Mouse (Mus musculus): ENCODE measurements around the gene Snap91. TPM values are rescaled to one million over a fixed set of nuclear protein-coding genes. Genes with fewer than 3 reads are reported as not detected.

Gene Snap91
- polyA plus RNA-seq (2012; rRNA removed), result 116 and 131 TPM in 2 replicates

DNA sequence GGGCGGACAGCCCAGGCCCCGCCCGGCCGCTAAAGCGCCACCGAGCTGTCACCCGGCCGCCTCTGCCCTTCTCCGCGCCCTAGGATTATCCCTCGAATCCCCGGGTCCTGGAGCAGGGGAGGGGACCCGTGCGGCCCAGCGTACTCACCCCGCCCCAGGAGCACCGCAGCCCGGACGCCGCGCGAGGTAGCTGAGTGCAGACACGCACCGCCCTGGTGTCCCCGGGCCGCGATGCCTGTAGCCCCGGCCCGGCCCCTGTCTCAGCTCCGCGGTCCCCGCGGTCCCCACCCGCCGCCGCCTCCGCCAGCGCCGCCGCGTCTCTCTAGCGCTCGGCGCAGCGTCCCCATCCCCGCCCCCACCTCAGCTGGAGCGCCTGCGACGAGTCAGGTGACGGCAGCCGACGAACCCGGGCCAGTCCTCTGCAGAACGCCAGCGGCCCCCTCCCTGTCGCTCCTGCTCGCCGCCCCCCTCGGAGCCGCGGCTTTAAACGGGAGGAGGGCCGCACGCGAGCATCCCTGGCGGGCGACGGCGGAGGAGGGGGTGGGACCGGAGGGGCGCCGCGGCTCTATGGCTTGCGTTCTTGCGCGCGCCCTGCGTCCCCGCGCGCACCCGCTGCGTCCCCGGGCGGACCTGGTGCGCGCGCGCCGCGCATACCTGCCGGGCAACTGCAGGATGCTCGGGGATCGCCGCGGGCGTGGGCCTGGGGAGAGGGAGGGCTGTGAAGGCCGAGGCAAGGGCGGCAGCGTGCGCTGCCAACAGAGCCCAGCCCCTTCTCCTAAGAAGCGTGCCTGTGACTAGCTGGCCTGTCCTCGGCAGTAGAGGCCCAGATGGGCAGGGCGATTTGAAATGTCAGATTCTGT, at the start of gene Snap91:
Snap91 (minus strand) TSS at position 542 of the 860 bp plus-strand sequence.
- DNase-seq (ENCODE audit: low read depth), result peak; percentile 97
- TF ChIP-seq CTCF (IDR thresholded peaks at IDR 0.05; ENCODE audit: borderline replicate concordance, extremely low read depth, insufficient read depth, insufficient read length) (no peak), POLR2A (IDR thresholded peaks at IDR 0.05; ENCODE audit: borderline replicate concordance, extremely low read depth, insufficient read depth, insufficient read length, poor library complexity, severe bottlenecking) (peak; percentile 72)

DNA sequence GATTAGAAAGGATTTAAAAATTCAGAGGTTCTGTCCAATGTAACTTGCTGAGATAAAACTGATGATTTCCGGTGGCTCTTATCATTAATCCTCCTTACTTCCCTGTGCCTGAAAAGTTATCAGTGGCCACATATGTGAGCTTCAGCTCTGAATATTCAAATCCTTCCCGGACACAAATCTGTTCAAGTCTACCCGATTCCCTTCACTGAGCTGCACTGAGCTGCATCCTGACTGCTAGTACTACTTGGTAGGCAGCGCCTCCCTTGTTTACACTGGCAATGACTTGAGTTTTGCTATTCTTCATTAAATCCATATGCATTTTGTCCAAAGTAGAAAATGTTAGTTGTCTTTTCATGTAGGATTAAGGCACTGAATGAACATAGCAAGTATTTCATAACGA, 46.1 kb upstream of the Snap91 start:
- TF ChIP-seq CTCF (IDR thresholded peaks at IDR 0.05; ENCODE audit: borderline replicate concordance, extremely low read depth, insufficient read depth, insufficient read length) (no peak), POLR2A (IDR thresholded peaks at IDR 0.05; ENCODE audit: borderline replicate concordance, extremely low read depth, insufficient read depth, insufficient read length, poor library complexity, severe bottlenecking) (no peak)
- DNase-seq (ENCODE audit: low read depth), result peak; percentile 27

DNA sequence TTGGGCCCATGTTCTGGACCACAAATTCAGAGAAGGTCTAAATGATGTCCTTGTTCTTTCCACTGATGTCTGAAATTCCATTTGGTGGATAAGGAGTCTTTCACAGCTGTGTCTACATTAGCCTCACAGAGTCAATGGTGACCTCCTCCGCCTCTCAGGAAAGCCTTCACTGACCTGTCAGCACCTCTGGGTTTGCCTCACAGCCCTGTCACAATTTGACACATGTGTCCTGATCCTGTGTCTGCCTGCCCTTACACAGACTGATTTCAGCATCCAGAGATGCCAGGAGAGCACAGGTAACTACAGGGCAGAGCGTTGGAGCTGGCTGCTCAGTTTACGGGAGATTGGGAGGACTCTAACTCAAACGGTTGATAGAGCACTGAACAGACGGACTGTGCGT, 45.2 kb upstream of the Snap91 start:
- DNase-seq (ENCODE audit: low read depth), result no peak
- no peak for TF ChIP-seq CTCF (IDR thresholded peaks at IDR 0.05; ENCODE audit: borderline replicate concordance, extremely low read depth, insufficient read depth, insufficient read length)
- TF ChIP-seq POLR2A (IDR thresholded peaks at IDR 0.05; ENCODE audit: borderline replicate concordance, extremely low read depth, insufficient read depth, insufficient read length, poor library complexity, severe bottlenecking), result no peak

DNA sequence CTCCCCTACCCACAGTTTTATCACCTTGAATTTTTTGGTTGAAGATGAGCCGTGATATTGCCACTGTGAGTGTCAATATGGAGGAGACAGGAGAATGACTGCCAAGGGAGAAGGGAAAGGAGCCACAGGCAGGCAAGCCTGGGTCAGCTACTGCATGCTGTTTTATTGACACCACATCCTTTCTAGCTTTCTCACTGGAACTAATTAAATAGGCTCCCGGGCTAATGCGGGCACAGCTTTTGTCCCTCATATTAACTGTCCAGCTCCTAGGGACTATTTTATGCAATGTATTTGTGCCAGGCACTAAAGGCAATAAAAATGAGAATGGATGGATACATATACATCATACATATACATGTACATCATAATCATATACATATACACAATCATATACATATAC, 42.0 kb upstream of the Snap91 start:
- DNase-seq (ENCODE audit: low read depth), result no peak

DNA sequence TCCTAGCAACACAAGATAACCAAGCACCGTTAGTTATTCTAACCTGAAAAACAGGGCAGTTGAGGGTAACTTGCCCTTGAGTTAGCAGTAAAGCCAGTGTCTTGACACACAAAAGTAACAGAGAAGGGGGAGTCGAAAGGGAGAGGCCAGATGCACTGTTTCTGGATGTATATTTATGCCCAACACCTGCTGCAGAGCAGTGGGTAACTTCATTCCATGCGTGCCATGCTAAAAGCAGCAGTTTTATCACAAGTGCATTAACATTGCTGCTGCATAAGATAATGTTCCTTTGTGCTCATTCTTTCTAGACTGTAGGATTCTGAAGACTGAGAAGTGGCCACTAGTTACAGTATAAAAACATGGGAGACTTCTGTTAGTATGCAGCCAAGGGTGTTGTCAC, 36.1 kb upstream of the Snap91 start:
- no peak for DNase-seq (ENCODE audit: low read depth)
- TF ChIP-seq CTCF (IDR thresholded peaks at IDR 0.05; ENCODE audit: borderline replicate concordance, extremely low read depth, insufficient read depth, insufficient read length), result no peak
- no peak for TF ChIP-seq POLR2A (IDR thresholded peaks at IDR 0.05; ENCODE audit: borderline replicate concordance, extremely low read depth, insufficient read depth, insufficient read length, poor library complexity, severe bottlenecking)

More for the DNA sequence above, 42.0 kb upstream of the Snap91 start:
- TF ChIP-seq CTCF (IDR thresholded peaks at IDR 0.05; ENCODE audit: borderline replicate concordance, extremely low read depth, insufficient read depth, insufficient read length), result no peak
- no peak for TF ChIP-seq POLR2A (IDR thresholded peaks at IDR 0.05; ENCODE audit: borderline replicate concordance, extremely low read depth, insufficient read depth, insufficient read length, poor library complexity, severe bottlenecking)

DNA sequence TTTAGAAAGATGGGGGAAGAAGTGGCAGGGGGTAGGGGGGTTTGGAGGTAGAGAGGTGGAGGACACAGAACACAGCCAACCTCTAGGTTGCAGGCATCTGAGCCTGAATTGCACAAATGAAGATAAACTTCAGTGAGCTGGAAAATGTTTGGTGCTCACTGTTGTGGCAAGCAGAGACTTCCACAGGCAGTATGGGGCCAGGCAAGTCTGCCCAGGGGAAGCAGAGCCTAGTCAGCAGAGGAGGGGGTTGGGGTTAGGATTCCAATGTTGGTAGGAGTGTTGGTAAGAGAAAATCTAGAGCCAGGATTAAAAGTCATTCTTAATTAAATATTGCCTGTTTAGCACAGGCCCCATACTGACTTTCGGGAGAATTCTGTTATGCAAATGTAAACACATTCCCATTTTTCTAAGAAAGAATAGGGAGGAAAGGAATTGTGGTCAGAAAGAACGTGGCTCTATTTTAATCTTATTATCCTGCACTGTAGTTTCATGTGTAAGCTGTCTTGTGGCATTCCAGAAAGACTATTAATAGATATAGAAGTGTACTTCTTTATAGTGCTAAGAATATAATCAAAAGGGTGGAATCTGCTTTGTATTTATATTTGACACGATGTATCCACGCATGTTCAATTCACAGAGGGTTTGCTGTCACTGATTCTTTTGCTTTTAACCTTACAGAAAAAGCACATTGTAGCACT, 19.2 kb upstream of the Snap91 start:
- no peak for TF ChIP-seq CTCF (IDR thresholded peaks at IDR 0.05; ENCODE audit: borderline replicate concordance, extremely low read depth, insufficient read depth, insufficient read length)
- no peak for TF ChIP-seq POLR2A (IDR thresholded peaks at IDR 0.05; ENCODE audit: borderline replicate concordance, extremely low read depth, insufficient read depth, insufficient read length, poor library complexity, severe bottlenecking)
- no peak for DNase-seq (ENCODE audit: low read depth)

DNA sequence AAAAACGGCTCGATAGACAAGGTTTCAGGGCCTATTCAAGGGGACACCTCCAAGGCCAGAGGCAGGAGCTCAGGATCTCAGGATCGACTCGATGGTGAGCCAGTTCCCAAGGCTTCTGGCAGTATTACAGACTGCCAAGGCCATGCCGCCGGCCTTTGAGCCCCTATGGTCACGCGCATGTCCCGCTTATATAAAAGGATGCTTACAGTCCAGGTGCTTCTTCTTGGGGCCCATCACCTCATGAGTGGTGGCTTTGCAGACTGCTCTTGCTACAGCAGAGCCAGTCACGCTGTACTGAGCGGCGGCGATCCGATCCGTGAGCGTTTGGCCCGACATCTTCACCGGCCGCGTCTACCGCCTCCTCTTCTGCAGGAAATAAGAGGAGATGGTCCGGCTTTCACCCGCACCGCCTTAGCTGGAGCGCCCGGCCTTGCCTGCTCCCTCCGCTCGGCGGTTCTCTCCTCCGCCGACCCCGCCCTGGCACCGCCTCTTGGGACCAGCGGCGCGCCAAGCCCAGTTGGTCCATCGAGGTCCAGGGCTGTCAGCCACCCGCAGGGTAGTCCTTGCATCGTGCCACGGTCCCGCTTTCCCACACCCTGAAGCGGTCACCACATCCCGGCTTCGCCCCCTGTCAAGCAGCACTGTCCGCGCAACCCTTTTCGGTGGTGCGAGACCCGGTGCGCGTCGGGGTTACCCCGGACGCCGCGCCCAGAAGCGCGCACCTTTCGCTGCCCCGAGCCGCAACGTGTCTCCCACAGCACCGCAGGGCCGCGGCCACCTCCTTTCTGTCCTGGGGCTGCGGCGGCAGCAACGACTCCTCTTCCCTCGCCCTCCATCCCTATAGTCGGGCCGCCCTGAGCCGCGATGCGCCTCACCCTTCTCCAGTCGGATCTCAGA, 990 bp downstream of the Snap91 start:
- TF ChIP-seq POLR2A (IDR thresholded peaks at IDR 0.05; ENCODE audit: borderline replicate concordance, extremely low read depth, insufficient read depth, insufficient read length, poor library complexity, severe bottlenecking) (no peak), CTCF (IDR thresholded peaks at IDR 0.05; ENCODE audit: borderline replicate concordance, extremely low read depth, insufficient read depth, insufficient read length) (no peak)

DNA sequence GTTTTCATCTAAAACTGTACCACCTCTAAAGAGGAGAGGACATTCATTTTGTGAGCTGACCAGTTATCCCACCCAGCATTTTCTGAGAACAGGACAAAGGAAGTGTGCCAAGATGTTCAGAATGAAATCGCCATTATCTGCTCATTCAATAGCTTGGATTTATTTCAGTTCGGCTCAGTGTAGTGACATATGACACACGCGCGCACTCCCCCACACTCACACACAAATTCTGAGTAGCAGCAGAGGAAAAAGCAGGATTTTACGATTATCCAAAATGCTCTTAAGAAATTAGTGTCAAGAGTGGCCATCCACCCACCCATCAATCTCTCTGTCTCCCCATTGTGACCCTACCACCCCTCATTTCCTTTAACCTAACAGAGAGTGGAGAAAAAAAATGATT, 1.7 kb downstream of the Snap91 start:
- TF ChIP-seq CTCF (IDR thresholded peaks at IDR 0.05; ENCODE audit: borderline replicate concordance, extremely low read depth, insufficient read depth, insufficient read length) (no peak), POLR2A (IDR thresholded peaks at IDR 0.05; ENCODE audit: borderline replicate concordance, extremely low read depth, insufficient read depth, insufficient read length, poor library complexity, severe bottlenecking) (no peak)
- peak; percentile 24 for DNase-seq (ENCODE audit: low read depth)

More for the DNA sequence above, 990 bp downstream of the Snap91 start:
- peak; percentile 65 for DNase-seq (ENCODE audit: low read depth)

DNA sequence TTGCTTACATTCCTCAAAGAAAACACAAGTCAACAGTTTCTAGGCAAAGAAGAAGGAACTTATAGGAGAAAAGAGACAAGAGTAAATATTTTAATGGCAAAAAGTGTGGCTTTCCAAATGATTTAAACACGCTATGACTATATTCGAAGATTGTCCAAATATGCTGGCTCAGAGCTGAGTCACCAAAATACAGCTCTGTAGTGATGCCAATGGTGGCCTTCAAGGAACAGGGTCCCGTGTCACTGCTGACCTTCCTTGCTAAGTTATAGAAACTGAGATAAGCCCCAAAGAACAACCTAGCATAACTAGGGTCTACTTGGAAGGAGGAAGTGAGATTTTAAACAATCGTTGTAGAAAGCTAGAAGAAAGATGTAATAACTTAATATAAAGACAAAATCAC, 6.8 kb downstream of the Snap91 start:
- no peak for TF ChIP-seq POLR2A (IDR thresholded peaks at IDR 0.05; ENCODE audit: borderline replicate concordance, extremely low read depth, insufficient read depth, insufficient read length, poor library complexity, severe bottlenecking)
- no peak for TF ChIP-seq CTCF (IDR thresholded peaks at IDR 0.05; ENCODE audit: borderline replicate concordance, extremely low read depth, insufficient read depth, insufficient read length)
- DNase-seq (ENCODE audit: low read depth), result no peak

DNA sequence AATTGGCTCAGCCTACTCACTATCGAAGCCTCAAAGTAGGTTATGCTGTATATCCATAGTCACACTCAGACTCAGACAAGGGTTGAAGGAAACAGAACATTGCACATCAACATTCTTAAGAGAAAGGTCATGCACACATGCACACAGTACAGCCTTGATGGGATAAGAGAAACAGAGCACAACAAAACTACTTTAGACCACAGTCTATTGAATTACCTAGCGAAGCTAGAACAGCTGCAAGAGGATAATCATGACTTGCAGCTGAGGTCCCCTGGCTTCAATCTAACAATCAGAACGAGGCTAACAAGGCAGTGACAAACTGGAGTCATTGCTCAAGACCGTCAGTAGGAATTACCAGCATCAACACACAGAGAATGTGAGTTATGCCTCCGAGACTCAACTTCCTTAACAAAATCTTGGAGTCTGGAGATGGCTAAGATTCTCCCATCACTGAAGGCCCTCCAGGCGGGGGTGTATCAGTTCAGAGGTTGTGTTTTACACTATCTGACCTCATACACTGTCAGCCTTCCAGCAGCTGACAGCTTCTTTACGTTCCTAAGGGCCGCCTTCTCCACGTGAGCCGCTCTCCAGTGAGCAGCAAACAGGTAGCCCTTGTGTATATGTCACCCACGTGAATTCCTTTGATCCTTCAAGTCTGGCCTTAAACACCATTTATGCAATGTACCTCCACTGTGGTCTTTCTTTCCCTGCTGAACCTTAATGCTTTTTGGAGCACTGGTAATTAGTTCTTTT, 10.7 kb downstream of the Snap91 start:
- no peak for TF ChIP-seq POLR2A (IDR thresholded peaks at IDR 0.05; ENCODE audit: borderline replicate concordance, extremely low read depth, insufficient read depth, insufficient read length, poor library complexity, severe bottlenecking)
- TF ChIP-seq CTCF (IDR thresholded peaks at IDR 0.05; ENCODE audit: borderline replicate concordance, extremely low read depth, insufficient read depth, insufficient read length), result no peak
- peak; percentile 7 for DNase-seq (ENCODE audit: low read depth)
